Mouse (Mus musculus) liver, adult 2 months (tissue): Measurements from ENCODE around the gene Arl15.

ENCODE experiments used
- CTCF ChIP-seq: fragments of 200-500 bp; IDR thresholded peaks from 2 replicates; pipeline ENCODE4 v1.5.1; 2011; ENCODE audit warnings: low read depth, low read length, control low read depth
- POLR2A ChIP-seq: fragments of 200-500 bp; IDR thresholded peaks from 2 replicates; pipeline ENCODE4 v1.6.1; 2011; ENCODE audit warnings: low read length, control low read depth; ENCODE audit not compliant: insufficient read depth; ENCODE audit errors: extremely low read depth

DNA sequence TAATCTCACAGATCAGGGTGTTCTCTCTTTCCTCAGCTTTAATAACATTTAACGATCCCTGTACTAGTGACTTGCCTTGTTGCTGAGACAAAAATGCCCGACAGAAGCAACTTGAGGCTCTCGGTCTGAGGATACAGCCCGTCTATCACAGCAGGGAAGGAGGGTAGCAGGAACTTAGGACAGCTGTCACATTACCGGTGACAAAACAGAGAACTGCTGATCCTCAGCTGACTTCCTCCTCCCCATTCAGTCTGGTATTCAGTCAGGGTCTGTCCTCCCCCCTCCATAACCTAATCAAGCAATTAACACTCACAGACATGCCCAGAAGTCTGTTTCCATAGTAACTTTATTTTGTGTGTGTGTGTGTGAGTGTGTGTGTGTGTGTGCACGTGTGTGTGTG is 38.5 kb upstream of the Arl15 start:
- no peak for TF ChIP-seq CTCF
- no peak for TF ChIP-seq POLR2A
